Mouse (Mus musculus) spleen, postnatal 36 days (tissue): Measurements from ENCODE around the gene Rpl13a.
"Not testable (repeated sequence)": the region's sequence is repeated elsewhere in the genome, so short reads cannot be mapped to it uniquely, and the experiment has no call there.

Source experiments
- DNase-seq, 2 experiments: peaks; one replicate each; pipeline ENCODE4 v3.0.0; 2022; ENCODE audit warnings: low spot score in 2 of 2, mixed read lengths in 1 of 2

Gene Rpl13a

GRCm38 (mm10) chr7:45118336-45118735 lies 10.2 kb downstream of the Rpl13a start:
- no peak for DNase-seq

- peak; percentile 64 to 71 for DNase-seq
These were observed 11.0 kb downstream of the Rpl13a start for GRCm38 (mm10) chr7:45117566-45117965.

GRCm38 (mm10) chr7:45113476-45113875 lies 15.1 kb downstream of the Rpl13a start:
- no peak for DNase-seq

- no peak for DNase-seq
These were observed 16.0 kb downstream of the Rpl13a start for GRCm38 (mm10) chr7:45112529-45112928.

- DNase-seq, result no peak
These were observed 16.6 kb downstream of the Rpl13a start for GRCm38 (mm10) chr7:45111940-45112339.

GRCm38 (mm10) chr7:45110089-45110488 lies 18.5 kb downstream of the Rpl13a start:
- not testable (repeated sequence) for DNase-seq

- no peak for DNase-seq
These were observed 21.4 kb downstream of the Rpl13a start for GRCm38 (mm10) chr7:45107052-45107645.

GRCm38 (mm10) chr7:45106441-45106840 lies 22.1 kb downstream of the Rpl13a start:
- DNase-seq, result no peak

- no peak for DNase-seq
These were observed 23.1 kb downstream of the Rpl13a start for GRCm38 (mm10) chr7:45105491-45105890.

- no peak for DNase-seq
These were observed 23.6 kb downstream of the Rpl13a start for GRCm38 (mm10) chr7:45104941-45105340.

- DNase-seq, result peak; percentile 58 to 60
These were observed 24.8 kb downstream of the Rpl13a start, which contains the start of gene Fcgrt for GRCm38 (mm10) chr7:45103652-45104180. TSS of gene Fcgrt (minus strand) at chr7:45103851.

- no peak for DNase-seq
These were observed 25.5 kb downstream of the Rpl13a start for GRCm38 (mm10) chr7:45102940-45103585.

- no peak for DNase-seq
These were observed 26.1 kb downstream of the Rpl13a start for GRCm38 (mm10) chr7:45102441-45102840.

GRCm38 (mm10) chr7:45100046-45100445 lies 28.5 kb downstream of the Rpl13a start:
- DNase-seq, result no peak

GRCm38 (mm10) chr7:45098541-45099240 lies 29.9 kb downstream of the Rpl13a start:
- DNase-seq, result no peak

- no peak for DNase-seq
These were observed 31.1 kb downstream of the Rpl13a start for GRCm38 (mm10) chr7:45097479-45097878.

GRCm38 (mm10) chr7:45095965-45096364 lies 32.6 kb downstream of the Rpl13a start:
- not testable (repeated sequence) for DNase-seq

- no peak for DNase-seq
These were observed 33.2 kb downstream of the Rpl13a start for GRCm38 (mm10) chr7:45095367-45095766.

- DNase-seq, result no peak
These were observed 34.4 kb downstream of the Rpl13a start for GRCm38 (mm10) chr7:45094121-45094520.

- no peak for DNase-seq
These were observed 35.0 kb downstream of the Rpl13a start for GRCm38 (mm10) chr7:45093516-45093905.

GRCm38 (mm10) chr7:45092828-45093515 lies 35.6 kb downstream of the Rpl13a start:
- DNase-seq, result no peak

- peak; percentile 49 to 54 for DNase-seq
These were observed 36.5 kb downstream of the Rpl13a start, which contains the start of gene Rcn3 for GRCm38 (mm10) chr7:45092048-45092447. TSS of gene Rcn3 (minus strand) at chr7:45092221.
